Mouse (Mus musculus): ENCODE measurements around the gene Ryr3.
"Not testable (repeated sequence)": the region's sequence is repeated elsewhere in the genome, so short reads cannot be mapped to it uniquely, and the experiment has no call there.

- not testable (repeated sequence) for TF ChIP-seq CEBPB (IDR thresholded peaks at IDR 0.05; ENCODE audit: insufficient read depth, poor library complexity, severe bottlenecking); MYOG (IDR thresholded peaks at IDR 0.05; ENCODE audit: control insufficient read depth in 1 of 3, insufficient read depth in 1 of 3, insufficient read length in 2 of 3, low read depth in 2 of 3); MAX (IDR thresholded peaks at IDR 0.05; ENCODE audit: low read depth); POLR2A (IDR thresholded peaks at IDR 0.05; ENCODE audit: insufficient read length, low read depth); POLR2AphosphoS2 (IDR thresholded peaks at IDR 0.05; ENCODE audit: insufficient read length, low read depth); TCF12 (IDR thresholded peaks at IDR 0.05; ENCODE audit: insufficient read depth, poor library complexity, severe bottlenecking); E2F4 (IDR thresholded peaks at IDR 0.05; ENCODE audit: insufficient read depth); USF1 (IDR thresholded peaks at IDR 0.05; ENCODE audit: low read depth)
These were observed 125.6 kb downstream of the Ryr3 start for GRCm38 (mm10) chr2:113091316-113091715.

All from myocyte (in vitro differentiated cells).